Mouse (Mus musculus) B cell, adult 2 months (primary cell): ENCODE results near the gene Pstpip1.
A peak's percentile ranks its signal among the peaks of the same experiment; 100 is the strongest.

Experiments
- DNase-seq, 2 experiments: peaks; one replicate each; pipeline ENCODE4 v3.0.0; 2022

Gene Pstpip1

DNA sequence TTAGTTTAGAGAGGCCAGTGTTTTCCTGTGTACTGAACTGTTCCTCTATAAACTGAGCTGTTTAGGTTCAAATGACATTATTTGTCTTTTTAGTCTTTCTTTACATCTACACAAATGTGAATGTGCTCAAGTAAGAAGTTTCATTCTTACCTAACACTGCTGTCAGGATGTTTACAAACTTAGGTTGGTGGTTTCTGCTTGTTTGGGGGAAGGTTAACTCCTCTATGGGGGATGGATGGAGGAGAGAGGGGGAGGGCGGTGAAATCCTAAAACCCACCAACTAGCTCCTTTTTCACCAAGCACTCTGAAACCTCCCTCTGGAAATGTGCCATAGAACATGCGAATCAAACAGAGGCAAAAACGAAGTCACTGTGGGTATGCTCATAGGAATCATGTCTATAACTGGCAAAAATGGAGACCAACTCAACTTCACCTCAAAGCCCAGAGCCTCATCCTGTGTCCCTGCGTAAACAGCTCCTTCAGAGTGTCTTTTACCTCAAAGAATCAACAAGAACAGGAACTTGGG lies 62.8 kb downstream of the Pstpip1 start:
- DNase-seq: no peak

DNA sequence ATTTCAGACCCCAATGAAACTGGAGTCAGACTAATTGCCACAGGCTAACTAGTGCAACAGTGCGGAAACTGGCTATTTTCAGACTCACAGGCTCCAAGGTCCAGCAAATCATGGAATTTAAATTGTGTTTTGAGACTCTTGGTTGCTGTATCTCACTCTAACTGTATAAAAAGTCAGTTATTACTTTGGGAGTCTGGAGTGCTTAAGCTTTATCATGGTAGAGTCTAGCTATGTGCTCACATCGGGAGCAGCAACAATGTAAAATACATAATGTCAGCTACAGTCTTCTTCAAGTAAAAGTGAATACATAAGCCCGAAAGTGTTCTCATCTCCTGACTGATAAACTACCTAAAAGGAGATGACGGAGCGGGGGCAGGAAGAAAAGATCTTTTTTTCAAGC lies 64.8 kb downstream of the Pstpip1 start:
- no peak for DNase-seq

DNA sequence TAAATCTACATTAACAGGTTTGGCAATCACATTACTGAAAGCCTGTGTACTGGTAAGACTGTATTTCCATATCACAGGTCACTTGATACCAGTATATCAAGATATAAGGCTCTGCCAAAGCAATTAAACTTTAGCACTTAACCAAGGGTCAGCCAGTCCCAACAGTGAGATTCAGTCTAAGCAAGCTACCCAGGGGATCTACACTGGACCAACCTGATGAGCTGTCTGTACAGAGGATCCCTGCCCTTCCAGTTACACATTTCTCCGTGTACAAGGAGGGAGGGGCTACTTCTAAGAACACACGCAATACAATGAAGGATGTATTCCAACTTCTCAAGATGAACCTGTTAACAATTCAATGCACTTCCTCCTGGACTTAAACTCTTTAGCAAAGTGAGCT lies 68.3 kb downstream of the Pstpip1 start:
- no peak for DNase-seq

DNA sequence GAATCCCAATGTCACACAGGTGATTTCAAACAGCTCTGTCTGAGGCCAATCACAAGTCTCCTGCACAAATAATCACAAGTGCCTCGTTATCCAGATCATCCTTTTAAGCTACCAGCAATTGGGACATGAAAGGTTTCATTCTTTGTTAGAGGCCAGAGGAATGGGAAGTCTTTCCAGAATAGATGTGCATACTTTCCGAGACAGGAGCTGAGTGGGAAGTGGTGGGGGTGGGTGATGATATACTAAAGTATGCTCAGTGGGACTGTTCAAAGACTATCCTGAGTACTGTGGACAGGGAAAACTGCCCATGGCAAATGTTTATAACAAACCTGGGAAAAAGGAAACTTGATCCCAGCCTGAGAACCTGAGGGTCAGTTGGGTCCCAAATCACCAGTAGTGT lies 69.7 kb downstream of the Pstpip1 start:
- no peak for DNase-seq

DNA sequence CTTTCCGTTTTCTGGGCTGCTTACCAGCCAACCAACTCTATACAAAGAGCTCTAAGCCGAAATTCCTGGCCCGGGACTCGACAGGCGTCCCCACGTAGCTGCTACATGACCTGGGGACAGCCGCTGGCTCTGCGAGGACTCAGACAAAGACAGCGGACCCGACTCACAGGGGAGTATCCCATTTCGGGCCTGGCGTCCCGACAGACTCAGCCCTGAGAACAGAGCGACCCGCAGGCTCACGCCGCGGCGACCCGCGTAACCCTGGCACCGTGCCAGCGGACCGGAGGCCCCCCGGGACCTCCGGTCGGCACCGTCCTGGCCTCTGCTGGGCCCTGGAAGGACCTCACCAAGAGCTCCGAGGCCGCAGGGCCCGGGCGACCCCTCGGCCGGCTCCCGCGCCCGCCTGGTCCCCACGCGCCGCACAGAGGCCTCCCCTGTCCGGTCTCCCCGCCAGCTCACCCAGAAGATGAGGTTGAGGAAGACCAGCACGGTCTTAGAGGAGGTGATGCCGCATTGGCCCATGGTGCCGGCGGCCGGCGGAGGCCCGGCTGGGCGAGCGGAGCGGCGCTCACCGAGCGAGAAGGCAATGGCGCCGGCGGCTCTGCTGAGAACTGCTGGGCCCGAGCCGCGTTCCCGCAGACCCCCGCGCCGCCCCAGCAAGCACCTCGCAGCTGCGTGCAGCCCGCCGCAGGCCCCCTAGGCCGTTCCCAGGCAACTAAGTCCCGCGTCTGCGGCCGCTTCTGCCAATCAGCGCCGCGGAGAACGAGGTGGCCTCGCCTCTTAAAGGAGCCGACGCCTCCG lies 70.8 kb downstream of the Pstpip1 start:
- peak; percentile 74 to 79 for DNase-seq

DNA sequence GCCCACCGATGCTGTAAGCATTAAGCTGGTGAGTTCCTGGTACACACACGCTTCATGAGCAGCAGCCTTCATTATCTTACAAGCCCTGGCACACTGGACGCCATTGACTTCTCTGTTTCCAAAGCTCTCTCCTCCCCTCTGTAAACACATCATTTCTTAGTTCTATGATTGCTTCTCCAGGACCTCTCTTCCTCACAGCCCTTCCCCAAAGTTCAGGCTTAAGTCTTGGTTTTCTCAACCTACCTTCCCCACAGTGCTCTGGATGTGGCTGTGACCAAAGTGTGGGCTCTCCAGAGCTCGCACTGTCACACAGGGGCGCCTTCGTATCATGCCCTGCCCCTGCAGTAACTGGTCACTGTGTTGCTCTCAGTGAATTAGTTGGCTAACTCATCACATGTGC lies 75.6 kb downstream of the Pstpip1 start, which contains the start of gene Tspan3:
TSS of gene Tspan3 (minus strand) at position 101 of the 400 bp plus-strand sequence.
- no peak for DNase-seq

DNA sequence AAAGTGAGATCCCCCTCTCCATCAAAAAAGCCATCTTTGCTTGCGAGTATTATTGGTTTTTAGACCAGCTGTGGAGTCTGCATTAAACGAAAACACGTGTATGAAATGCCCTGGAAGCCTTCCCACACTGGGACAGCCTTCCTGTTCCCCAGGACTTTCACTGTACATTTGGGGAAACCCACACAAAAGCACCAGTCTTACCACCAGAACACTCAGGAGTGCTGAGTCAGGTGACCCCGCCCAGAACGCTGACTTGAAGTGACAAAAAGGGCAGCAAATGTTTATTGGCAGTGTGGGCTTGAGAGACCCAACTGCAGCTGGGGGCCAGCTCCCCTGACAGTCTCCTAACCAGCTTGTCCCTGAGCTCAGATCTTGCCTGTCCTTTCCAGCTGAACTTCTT lies 76.4 kb downstream of the Pstpip1 start:
- DNase-seq: no peak

DNA sequence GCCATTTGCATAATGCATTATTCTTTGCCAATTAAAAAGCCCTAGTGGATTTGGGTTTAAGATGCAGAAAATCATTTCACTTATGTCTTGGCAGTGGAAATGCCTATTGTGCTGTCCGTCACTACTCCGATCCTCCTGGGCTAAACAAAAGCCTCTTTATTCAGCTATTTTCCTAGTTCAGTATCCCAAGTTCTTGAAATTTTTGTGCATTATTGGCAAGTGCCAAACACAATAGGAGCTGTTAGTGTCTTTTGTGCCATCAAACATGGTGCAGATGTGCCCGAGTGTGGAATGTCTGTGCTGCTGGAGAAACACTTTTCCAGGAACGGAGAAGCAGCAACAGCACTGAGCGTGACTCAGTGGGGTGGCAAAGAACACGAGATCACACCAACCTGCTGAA lies 77.9 kb downstream of the Pstpip1 start:
- DNase-seq: no peak

DNA sequence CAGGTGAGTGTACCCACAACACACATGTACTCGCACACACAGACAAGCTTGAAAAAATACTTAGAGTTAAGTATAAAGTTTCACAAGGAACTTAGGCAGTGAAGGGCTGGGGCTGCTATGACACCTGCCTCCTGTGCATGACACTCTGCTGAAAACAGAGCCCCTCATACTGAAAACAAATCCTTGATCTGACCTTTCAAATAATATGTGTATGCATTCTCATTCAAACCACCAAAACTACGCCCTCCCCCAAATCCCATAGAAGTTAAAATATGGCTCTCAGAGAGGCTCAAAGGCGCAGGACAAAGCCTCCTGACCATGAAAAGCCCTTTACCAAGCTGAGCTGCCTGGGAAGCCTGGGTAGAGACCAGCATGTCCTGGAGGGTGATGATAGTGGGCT lies 85.6 kb downstream of the Pstpip1 start:
- DNase-seq: no peak

DNA sequence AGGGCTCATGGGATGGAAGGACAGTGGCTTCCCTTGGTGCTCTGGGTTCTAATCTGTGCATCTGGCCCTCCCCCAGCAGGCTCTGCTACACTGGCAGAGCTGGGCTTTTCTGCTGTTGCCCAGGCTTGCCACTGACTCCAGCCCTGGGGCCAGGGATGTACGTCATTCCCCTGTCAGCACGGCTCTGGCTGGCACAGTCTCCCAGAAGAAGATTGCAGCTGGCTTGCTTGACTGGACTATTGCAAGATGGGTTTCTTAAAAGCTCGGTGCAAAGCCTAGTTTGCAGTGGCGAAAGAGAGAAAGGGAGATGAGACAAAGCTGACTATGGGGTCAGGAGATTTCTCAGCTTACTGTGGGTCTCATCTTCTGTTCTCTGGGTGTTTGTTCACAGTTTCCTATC lies 87.6 kb downstream of the Pstpip1 start:
- DNase-seq: no peak
